Mouse (Mus musculus) MEL (cell line): ENCODE data around the gene Eipr1.

Source experiments
- CTCF ChIP-seq, 3 experiments: IDR thresholded peaks in 2 of 3; conservative IDR thresholded peaks in 1 of 3; 2 replicates each; pipeline ENCODE4 v1.5.1; 2011 to 2012; ENCODE audit warnings: low read length in 3 of 3, low read depth in 2 of 3, mild to moderate bottlenecking in 2 of 3, improper control_type of control experiment in 1 of 3, inconsistent platforms in 1 of 3, mixed read lengths in 1 of 3, moderate library complexity in 1 of 3; ENCODE audit not compliant: control insufficient read depth in 1 of 3, insufficient read depth in 1 of 3, poor library complexity in 1 of 3, severe bottlenecking in 1 of 3
- EP300 ChIP-seq, 2 experiments: IDR thresholded peaks; 2 replicates each; pipeline ENCODE4 v1.6.1; 2011; ENCODE audit warnings: improper control_type of control experiment in 2 of 2, low read length in 2 of 2, low read depth in 1 of 2, mild to moderate bottlenecking in 1 of 2
- MAX ChIP-seq: IDR thresholded peaks from 2 replicates; pipeline ENCODE4 v1.6.1; 2011; ENCODE audit warnings: low read length, improper control_type of control experiment
- POLR2A ChIP-seq, 2 experiments: IDR thresholded peaks; 2 replicates each; pipeline ENCODE4 v1.6.1; 2011 to 2012; ENCODE audit warnings: low read length in 2 of 2, mild to moderate bottlenecking in 2 of 2, control low read depth in 1 of 2, improper control_type of control experiment in 1 of 2, low read depth in 1 of 2, moderate library complexity in 1 of 2; ENCODE audit not compliant: control insufficient read depth in 1 of 2, insufficient read depth in 1 of 2, poor library complexity in 1 of 2
- TCF12 ChIP-seq: IDR thresholded peaks from 2 replicates; pipeline ENCODE4 v1.6.1; 2014; ENCODE audit warnings: low read depth, mild to moderate bottlenecking, inconsistent platforms, low read length, improper control_type of control experiment, moderate library complexity
- USF1 ChIP-seq: IDR thresholded peaks from 2 replicates; pipeline ENCODE4 v1.6.1; 2014; ENCODE audit warnings: low read depth, mild to moderate bottlenecking, inconsistent platforms, low read length, improper control_type of control experiment, moderate library complexity

- TF ChIP-seq CTCF (IDR thresholded peaks at IDR 0.05 in 2 of 3, conservative IDR thresholded peaks at IDR 0.05 in 1 of 3; ENCODE audit: control insufficient read depth in 1 of 3, insufficient read depth in 1 of 3, low read depth in 2 of 3, low read length in 3 of 3, poor library complexity in 1 of 3, severe bottlenecking in 1 of 3) (no peak), POLR2A (IDR thresholded peaks at IDR 0.05; ENCODE audit: control insufficient read depth in 1 of 2, insufficient read depth in 1 of 2, low read depth in 1 of 2, low read length in 2 of 2, poor library complexity in 1 of 2) (no peak), TCF12 (no peak), MAX (no peak), USF1 (no peak), EP300 (IDR thresholded peaks at IDR 0.05; ENCODE audit: low read depth in 1 of 2, low read length in 2 of 2) (no peak)
These were observed 87.4 kb downstream of the Eipr1 start for GRCm38 (mm10) chr12:28838971-28839370.
